Mouse (Mus musculus) forebrain, embryonic 16.5 days (tissue): ENCODE results near the gene Gm4846. TPM values are rescaled to one million over a fixed set of nuclear protein-coding genes. Genes with fewer than 3 reads are reported as not detected.
"Not testable (repeated sequence)": the region's sequence is repeated elsewhere in the genome, so short reads cannot be mapped to it uniquely, and the experiment has no call there.

Experiments used
- ATAC-seq: fragments of 200-750 bp; cut with Nextera tagmentation; 2 replicates; pipeline ENCODE4 v1.8.0; 2017; ENCODE audit warnings: mild to moderate bottlenecking, moderate library complexity
- H3K27ac ChIP-seq: fragments of 300-500 bp; sonication (generic); 2 replicates; pipeline ENCODE4 v1.5.1; 2014; ENCODE audit warnings: low read length, control low read depth
- H3K27me3 ChIP-seq: fragments of 300-500 bp; sonication (generic); replicated peaks from 2 replicates; pipeline ENCODE4 v1.6.1; 2014; ENCODE audit warnings: low read length; ENCODE audit not compliant: control insufficient read depth, insufficient read depth
- H3K36me3 ChIP-seq: fragments of 300-500 bp; sonication (generic); 2 replicates; pipeline ENCODE4 v1.6.1; 2014; ENCODE audit not compliant: control insufficient read depth, insufficient read depth
- H3K4me1 ChIP-seq: fragments of 300-500 bp; sonication (generic); replicated peaks from 2 replicates; pipeline ENCODE4 v1.6.1; 2014; ENCODE audit warnings: low read length; ENCODE audit not compliant: control insufficient read depth, insufficient read depth
- H3K4me2 ChIP-seq: fragments of 300-500 bp; sonication (generic); 2 replicates; pipeline ENCODE4 v1.6.1; 2014; ENCODE audit warnings: mild to moderate bottlenecking, low read length, control low read depth
- H3K4me3 ChIP-seq: fragments of 300-500 bp; sonication (generic); replicated peaks from 2 replicates; pipeline ENCODE4 v1.5.1; 2014; ENCODE audit warnings: mild to moderate bottlenecking, low read length, control low read depth
- H3K9ac ChIP-seq: fragments of 300-500 bp; sonication (generic); replicated peaks from 2 replicates; pipeline ENCODE4 v1.6.1; 2014; ENCODE audit warnings: low read depth, low read length, control low read depth
- H3K9me3 ChIP-seq: fragments of 300-500 bp; sonication (generic); 2 replicates; pipeline ENCODE4 v1.6.1; 2016; ENCODE audit warnings: low read length; ENCODE audit not compliant: control insufficient read depth
- WGBS: fragments of 180-500 bp; shearing (Covaris S2); extraction: QIAGEN DNeasy Blood & Tissue Kit; methylation state at CpG from one replicate; pipeline ENCODE4 v1.1.7; 2014; 5-methylcytosine and 5-hydroxymethylcytosine counted together
- polyA plus RNA-seq: library from polyadenylated mRNA; unstranded; fragments of >200 nt; fragmentation: Nextera tagmentation; extraction: Ambion mirVana; gene quantifications from 2 replicates; pipeline ENCODE4 v1.2.1, GENCODE M21; 2015

Gm4846 gene
- not detected in 2 replicates for polyA plus RNA-seq

GRCm38 (mm10) chr1:166497488-166497887 is at the start of gene Gm4846:
Gene Gm4846 (minus strand): TSS chr1:166497588.
- ATAC-seq, H3K27ac ChIP-seq, H3K4me3 ChIP-seq, H3K27me3 ChIP-seq, H3K9ac ChIP-seq, H3K9me3 ChIP-seq, H3K4me1 ChIP-seq, H3K36me3 ChIP-seq, H3K4me2 ChIP-seq: not testable (repeated sequence)
- 25% methylated on average over 1 of the region's 1 CpGs for WGBS

- H3K4me3 ChIP-seq, H3K9me3 ChIP-seq, H3K4me2 ChIP-seq, H3K36me3 ChIP-seq, ATAC-seq, H3K27me3 ChIP-seq, H3K9ac ChIP-seq, H3K27ac ChIP-seq, H3K4me1 ChIP-seq: not testable (repeated sequence)
- WGBS, result 86% methylated on average over 2 of the region's 2 CpGs
These were observed 34.1 kb upstream of the Gm4846 start for GRCm38 (mm10) chr1:166531521-166531920.

GRCm38 (mm10) chr1:166524709-166525108 is 27.3 kb upstream of the Gm4846 start:
- not testable (repeated sequence) for H3K9ac ChIP-seq, H3K4me3 ChIP-seq, H3K36me3 ChIP-seq, H3K27me3 ChIP-seq, H3K9me3 ChIP-seq, ATAC-seq, H3K27ac ChIP-seq, H3K4me1 ChIP-seq, H3K4me2 ChIP-seq
- 98% methylated on average over 2 of the region's 2 CpGs for WGBS

GRCm38 (mm10) chr1:166519626-166520025 is 22.2 kb upstream of the Gm4846 start:
- 91% methylated on average over 6 of the region's 6 CpGs for WGBS
- not testable (repeated sequence) for H3K9ac ChIP-seq, H3K27ac ChIP-seq, H3K36me3 ChIP-seq, H3K9me3 ChIP-seq, H3K27me3 ChIP-seq, H3K4me1 ChIP-seq, H3K4me2 ChIP-seq, ATAC-seq, H3K4me3 ChIP-seq

GRCm38 (mm10) chr1:166516556-166516955 is 19.2 kb upstream of the Gm4846 start:
- no peak overlapping the region for H3K4me2 ChIP-seq
- no peaks in the 10 kb centered on the region for H3K36me3 ChIP-seq
- H3K27ac ChIP-seq, result no peak overlapping the region
- H3K4me1 ChIP-seq, result no peaks in the 10 kb centered on the region
- H3K9ac ChIP-seq, result no peak overlapping the region
- ATAC-seq, result no peak
- H3K27me3 ChIP-seq, result no peaks in the 10 kb centered on the region
- H3K4me3 ChIP-seq, result no peak overlapping the region
- WGBS, result 89% methylated on average over 1 of the region's 1 CpGs
- H3K9me3 ChIP-seq, result no peaks in the 10 kb centered on the region

- not testable (repeated sequence) for H3K27me3 ChIP-seq, H3K4me1 ChIP-seq, ATAC-seq, H3K4me2 ChIP-seq, H3K27ac ChIP-seq, H3K4me3 ChIP-seq, H3K9ac ChIP-seq, H3K36me3 ChIP-seq, H3K9me3 ChIP-seq
- 87% methylated on average over 2 of the region's 2 CpGs for WGBS
These were observed 6.8 kb upstream of the Gm4846 start for GRCm38 (mm10) chr1:166504206-166504605.

GRCm38 (mm10) chr1:166479503-166479902 is 17.9 kb downstream of the Gm4846 start:
- H3K4me3 ChIP-seq, result no peak overlapping the region
- H3K4me1 ChIP-seq, result no peaks in the 10 kb centered on the region
- H3K27ac ChIP-seq, result no peak overlapping the region
- H3K27me3 ChIP-seq, result no peaks in the 10 kb centered on the region
- ATAC-seq, result no peak
- no peaks in the 10 kb centered on the region for H3K36me3 ChIP-seq
- WGBS, result 91% methylated on average over 2 of the region's 2 CpGs
- H3K9me3 ChIP-seq, result no peaks in the 10 kb centered on the region
- no peak overlapping the region for H3K4me2 ChIP-seq
- no peak overlapping the region for H3K9ac ChIP-seq

- no peak overlapping the region for H3K27ac ChIP-seq
- ATAC-seq, result no peak
- H3K4me1 ChIP-seq, result no peaks in the 10 kb centered on the region
- H3K4me2 ChIP-seq, result no peak overlapping the region
- no peaks in the 10 kb centered on the region for H3K9me3 ChIP-seq
- WGBS, result 98% methylated on average over 3 of the region's 3 CpGs
- H3K36me3 ChIP-seq, result no peaks in the 10 kb centered on the region
- H3K27me3 ChIP-seq, result no peaks in the 10 kb centered on the region
- no peak overlapping the region for H3K4me3 ChIP-seq
- no peak overlapping the region for H3K9ac ChIP-seq
These were observed 30.2 kb downstream of the Gm4846 start for GRCm38 (mm10) chr1:166467172-166467571.

GRCm38 (mm10) chr1:166462544-166462943 is 34.8 kb downstream of the Gm4846 start:
- Histone ChIP-seq H3K4me2 (no peak overlapping the region), H3K36me3 (no peaks in the 10 kb centered on the region), H3K4me3 (no peak overlapping the region), H3K4me1 (no peaks in the 10 kb centered on the region), H3K27me3 (no peaks in the 10 kb centered on the region), H3K27ac (no peak overlapping the region), H3K9ac (no peak overlapping the region), H3K9me3 (no peaks in the 10 kb centered on the region)
- 91% methylated on average over 4 of the region's 4 CpGs for WGBS
- ATAC-seq, result no peak

GRCm38 (mm10) chr1:166441992-166442391 is 55.4 kb downstream of the Gm4846 start:
- H3K4me2 ChIP-seq, result no peak overlapping the region
- no peaks in the 10 kb centered on the region for H3K27me3 ChIP-seq
- no peaks in the 10 kb centered on the region for H3K36me3 ChIP-seq
- no peak overlapping the region for H3K4me3 ChIP-seq
- no peak overlapping the region for H3K27ac ChIP-seq
- H3K4me1 ChIP-seq, result no peaks in the 10 kb centered on the region
- WGBS, result 96% methylated on average over 3 of the region's 3 CpGs
- no peak overlapping the region for H3K9ac ChIP-seq
- no peak for ATAC-seq
- H3K9me3 ChIP-seq, result no peaks in the 10 kb centered on the region
